Mouse (Mus musculus): ENCODE data around the gene Vps26b.

Gene Vps26b

DNA sequence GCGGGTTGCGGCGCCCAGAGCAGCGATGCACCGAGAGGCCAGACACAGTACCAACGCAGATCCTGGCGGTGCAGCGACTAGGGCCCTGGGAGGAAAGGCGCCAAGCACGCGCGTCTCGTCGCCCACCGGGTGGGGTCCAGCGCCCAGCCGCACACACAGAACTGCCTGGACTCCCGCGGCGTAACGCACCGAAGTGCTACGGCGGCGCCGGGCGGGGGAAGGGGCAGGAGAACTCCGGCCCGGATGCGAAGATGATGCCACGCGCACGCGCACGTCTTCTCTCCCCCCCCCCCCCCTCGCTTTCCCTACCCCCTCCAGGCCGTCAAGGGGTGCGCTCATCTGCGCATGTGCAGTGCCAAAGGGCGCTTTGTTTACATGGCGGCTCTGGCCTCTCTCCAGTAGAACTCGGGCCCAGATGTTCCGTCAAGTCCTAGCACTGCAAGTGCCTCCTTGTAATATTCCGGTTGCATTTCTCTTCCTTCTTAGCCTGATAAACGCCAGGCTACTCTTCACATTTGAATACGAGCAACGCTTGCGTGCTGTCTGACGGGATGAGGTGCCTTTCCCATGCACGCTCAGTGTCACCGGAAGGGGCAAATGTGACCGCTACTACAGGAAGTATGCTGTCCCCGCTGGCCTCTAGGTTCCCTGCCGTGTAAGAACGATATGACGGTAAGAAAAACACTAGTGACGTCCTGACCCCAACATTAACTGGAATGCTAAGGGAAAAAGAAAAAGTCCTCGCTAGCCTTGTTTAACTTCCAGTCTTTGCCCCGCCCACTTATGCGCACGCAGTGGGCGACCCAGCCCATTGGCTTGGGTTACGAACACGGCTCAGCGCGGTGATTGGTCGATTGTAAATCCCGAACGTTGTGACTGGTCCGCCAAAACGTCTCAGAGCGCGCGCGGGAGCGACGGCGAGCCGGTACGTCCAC lies at the start of gene Vps26b, which contains the start of gene Ncapd3:
Vps26b (minus strand) TSS at position 238 of the 935 bp plus-strand sequence.
Ncapd3 (plus strand) TSS at position 348 of the 935 bp plus-strand sequence.
- DNase-seq (ENCODE audit: low spot score in 2 of 2): peak; percentile 93 to 95

DNA sequence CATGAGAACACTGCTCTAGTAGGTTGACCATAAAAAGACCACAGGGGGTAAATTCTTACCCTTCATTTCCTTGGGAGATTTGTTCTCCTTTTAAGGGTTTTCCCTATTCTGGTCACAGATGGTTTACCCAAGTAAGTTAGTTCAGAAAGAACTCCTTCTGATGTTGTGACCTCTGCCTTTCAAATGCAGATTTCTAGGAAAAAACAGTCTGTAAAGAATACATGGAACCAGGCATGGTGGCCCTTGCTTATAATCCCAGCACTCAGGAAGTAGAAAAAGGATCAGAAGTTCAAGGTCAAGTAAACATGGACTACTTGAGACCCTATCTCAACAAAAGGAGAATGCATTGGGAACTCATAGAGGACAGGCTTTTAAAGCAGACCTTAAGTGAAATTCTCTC lies 45.9 kb upstream of the Vps26b start:
- DNase-seq (ENCODE audit: low spot score in 2 of 2): no peak

DNA sequence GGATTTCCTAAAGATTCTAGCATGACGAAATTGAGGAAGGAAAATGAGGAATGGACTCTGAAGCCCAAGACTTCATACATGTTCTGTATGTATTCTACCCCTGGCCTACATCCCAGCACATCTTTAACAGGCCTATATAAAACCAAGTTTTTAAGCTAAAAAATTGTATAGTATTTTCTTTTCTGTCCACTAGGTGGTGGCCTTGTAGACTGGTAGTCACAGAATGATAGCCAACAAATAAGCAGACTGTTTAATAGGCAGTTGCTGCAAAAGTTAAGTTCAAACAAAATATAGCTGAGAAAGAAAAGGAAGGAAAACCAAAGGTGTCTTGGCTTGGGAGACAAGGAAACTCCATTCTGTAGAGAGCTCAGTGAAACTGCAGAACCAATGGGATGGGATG lies 44.8 kb upstream of the Vps26b start:
- DNase-seq (ENCODE audit: low spot score in 2 of 2): no peak

DNA sequence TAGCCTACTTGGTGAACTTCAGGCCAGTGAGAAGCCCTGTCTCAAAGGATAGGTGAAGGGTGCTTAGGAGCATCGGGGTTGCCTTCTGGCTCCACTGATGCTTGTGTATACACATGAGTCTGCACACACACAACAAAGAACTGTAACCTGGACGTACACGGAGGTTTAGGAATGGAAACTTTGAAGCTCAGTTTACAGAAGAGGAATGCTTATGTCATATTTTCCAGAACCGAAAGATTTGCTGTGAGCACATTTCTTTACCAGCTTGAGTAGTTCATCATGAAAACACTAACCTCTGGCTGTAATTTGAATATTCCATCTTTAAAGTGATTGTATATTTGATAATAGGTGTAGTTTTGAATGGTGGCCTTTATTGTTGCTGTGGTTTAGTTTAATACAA lies 41.0 kb upstream of the Vps26b start:
- no peak for DNase-seq (ENCODE audit: low spot score in 2 of 2)

DNA sequence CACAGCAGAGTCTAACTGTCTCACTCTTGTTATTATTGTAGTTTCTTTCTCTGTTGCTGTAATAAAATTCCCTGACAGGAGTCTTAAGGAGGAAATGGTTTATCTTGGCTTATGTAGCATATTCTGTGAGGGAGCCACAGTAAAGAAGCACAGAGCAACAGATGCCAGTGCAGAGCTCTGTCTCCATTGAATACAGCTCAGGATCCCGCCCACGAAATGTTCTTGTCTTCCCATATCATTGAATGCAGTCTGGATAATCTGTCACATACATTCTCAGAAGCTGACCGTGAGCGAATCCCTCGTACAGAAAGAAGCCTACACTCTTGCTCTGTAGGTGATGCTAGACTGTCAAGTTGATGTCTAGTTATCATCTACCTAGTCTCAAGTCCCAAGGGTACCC lies 28.5 kb upstream of the Vps26b start:
- peak in 1 of 2 experiments; percentile 13 for DNase-seq (ENCODE audit: low spot score in 2 of 2)

DNA sequence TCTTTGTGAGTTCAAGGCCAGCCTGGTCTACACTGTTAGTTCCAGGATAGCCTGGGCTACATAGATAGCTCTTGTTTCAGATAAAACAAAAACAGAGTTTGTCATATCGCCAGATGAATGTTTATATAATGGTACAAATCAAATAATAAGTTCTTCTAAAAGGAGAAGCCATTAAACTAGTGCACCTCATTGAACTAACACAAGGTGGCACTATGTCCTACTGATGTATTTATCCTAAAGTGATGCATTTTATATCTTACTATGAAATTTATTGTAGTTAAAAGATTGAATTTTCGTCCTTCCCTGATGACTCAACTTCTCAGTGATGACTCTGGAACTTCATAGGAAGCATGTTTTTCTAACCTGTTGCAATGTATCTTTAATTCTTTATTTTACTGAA lies 19.6 kb upstream of the Vps26b start:
- DNase-seq (ENCODE audit: low spot score in 2 of 2): no peak

DNA sequence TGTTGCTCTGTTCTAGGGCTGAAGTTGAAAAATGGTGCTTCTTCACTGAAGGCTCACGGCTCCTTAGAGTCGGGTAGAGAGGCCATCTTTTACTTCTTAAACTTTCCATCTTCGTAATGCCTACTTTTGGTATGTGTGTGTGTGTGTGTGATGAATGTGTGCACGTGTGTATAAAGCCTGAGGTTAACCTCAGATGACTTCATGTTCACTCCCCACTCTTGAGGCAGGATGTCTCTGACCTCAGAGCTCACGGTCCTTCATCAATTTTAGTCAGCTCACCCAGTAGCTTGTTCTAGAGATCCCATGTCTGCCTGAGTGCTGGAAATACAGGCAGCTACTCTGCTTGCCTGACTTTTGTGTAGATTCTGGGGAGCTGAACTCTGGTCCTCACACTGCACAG lies 14.0 kb upstream of the Vps26b start:
- DNase-seq (ENCODE audit: low spot score in 2 of 2): no peak

DNA sequence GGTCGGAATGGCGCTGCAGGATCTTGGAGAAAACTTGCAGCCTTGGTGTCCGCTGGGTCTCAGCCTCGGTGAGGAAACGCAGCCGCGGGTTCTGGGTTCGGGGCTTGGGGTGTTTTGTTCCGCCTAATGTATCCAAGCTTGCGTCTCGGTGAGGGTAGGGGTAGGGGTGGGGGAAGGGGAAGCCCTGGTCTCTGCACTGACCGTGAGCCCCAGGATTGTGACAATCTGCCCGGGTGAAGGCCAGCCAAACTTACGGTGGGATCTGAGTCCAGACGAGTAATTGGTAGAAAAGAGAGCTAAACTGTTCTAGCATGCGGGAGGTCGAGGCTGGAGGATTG lies 867 bp upstream of the Vps26b start:
- no peak for DNase-seq (ENCODE audit: low spot score in 2 of 2)

DNA sequence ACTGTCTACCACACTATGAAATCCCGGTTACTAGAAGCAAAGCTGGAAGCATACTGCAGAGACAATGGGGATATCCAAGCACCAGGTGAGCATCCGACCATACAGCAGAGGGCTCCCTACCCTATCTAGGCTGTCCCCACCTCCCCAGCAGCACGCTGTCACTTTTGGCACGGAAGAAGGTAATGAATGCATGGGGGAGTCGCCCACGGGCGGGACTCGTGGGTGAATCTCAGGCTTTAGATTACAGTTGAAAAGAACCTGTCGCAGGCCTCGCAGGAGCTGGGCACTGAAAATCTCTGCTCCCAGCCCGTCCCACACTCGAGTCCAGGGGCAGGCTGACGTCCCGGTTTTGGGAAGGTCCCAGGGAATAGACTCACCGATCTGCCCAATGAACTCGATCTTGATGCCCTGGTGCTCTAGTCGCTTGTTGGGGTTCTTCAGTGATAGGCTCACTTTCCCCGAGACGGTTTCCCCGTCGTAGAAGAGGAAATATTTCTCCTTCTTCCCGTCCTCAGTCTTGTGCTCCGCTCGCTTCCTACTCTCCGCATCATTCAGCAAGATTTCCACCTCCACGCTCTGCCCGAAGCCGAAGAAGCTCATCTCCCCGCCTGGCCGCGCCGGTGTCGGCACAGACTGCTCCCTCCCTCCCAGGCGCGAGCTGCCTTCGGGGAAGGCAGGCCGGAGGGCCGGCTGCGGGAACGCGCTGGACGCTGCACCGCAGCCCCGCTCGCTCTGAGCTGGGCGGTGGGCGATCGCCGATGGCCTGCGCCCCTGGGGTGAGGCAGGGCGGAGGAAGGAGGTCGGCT lies 640 bp downstream of the Vps26b start:
- DNase-seq (ENCODE audit: low spot score in 2 of 2): peak; percentile 23 to 25

DNA sequence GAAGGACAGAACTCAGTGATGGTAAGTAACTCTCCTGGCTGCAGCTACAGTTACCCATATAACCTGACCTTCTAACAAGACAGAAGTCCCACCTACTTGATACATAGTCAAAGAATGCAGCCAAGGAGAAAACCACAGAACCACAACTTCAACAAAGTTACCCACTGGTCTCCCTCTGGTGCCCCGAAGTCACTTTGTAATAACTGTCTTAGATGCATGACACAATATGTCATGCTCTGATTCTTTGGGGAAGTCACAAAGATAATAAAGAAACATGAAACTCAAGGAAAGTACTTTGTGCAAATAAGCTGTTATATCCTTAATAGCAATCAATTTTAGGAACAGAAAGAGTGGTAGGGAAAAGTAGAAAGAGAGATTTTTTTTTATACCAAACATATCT lies 3.2 kb downstream of the Vps26b start:
- no peak for DNase-seq (ENCODE audit: low spot score in 2 of 2)

DNA sequence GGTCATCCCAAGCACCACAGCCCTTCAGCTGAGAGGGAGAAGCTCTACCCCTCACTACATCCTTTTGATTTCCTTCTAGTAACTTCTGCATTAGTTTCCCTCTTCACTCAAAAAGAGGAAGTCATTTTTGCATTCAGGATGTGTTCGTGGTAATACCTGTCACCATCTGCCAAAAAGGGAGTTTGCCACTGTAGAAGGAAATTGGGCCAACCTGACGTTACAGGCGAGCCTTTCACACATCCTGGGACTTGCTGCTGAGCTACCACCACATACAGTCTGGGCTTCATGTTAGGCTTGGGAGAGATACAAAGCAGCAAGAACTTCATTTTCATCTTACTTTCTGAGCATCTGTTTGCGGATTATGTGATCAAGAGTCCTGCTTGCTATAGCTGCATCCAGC lies 6.2 kb downstream of the Vps26b start:
- no peak for DNase-seq (ENCODE audit: low spot score in 2 of 2)

DNA sequence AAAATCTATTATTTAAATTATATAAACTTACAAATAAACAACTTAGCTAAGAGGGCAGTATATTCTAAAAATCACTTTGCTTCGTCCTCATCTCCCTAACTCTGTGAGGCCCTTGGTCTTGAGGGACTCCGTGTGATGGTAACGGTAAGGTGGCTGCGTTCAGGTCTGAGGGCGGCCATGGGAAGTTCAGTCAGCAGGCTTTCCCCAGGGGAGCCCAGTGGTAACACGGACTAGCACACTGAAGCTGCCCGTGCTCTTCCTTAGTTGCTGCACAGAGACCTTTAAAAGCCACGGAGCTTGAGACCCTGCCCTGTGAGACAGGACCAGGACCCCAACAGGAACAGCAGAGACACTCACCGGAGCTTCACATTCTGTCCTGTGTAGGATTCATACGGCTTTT lies 10.9 kb downstream of the Vps26b start:
- no peak for DNase-seq (ENCODE audit: low spot score in 2 of 2)

DNA sequence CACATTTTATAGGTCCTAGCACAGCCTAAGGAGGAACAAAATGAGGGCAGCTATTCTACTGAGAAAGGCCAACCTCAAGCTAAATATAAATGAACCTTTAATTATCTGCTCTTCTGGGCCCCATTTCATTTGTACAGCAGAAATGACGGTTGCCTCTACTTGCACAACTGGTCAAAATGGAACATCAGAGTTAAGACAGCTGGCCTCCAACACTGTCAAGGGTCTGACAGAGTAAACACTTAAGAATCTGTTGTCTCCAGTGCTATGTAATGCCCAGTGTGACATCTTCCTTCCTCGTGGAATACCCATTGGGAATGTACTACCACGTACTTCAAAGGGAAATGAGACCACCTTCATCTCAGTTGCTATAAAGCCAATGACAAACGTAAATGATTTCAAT lies 18.3 kb downstream of the Vps26b start:
- no peak for DNase-seq (ENCODE audit: low spot score in 2 of 2)

DNA sequence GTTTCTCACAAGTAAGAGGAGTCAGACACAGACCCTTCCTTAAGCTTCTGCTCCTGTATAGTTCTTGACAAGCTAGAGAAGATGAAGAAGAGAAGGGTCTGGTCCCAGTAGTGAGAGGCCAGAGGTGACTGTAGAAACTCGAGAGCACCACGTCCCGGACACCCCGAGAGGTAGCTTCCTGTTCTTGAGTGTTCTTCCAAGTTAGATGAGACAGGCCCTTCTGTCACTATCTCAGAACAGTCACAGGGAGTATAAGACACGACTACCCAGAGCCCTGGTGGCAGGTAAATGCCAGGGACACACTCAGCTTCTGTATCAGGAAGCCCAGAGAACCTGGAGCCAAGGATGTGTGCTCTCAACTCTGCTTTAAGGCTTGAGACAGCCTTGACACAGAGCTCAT lies 20.6 kb downstream of the Vps26b start:
- DNase-seq (ENCODE audit: low spot score in 2 of 2): no peak

DNA sequence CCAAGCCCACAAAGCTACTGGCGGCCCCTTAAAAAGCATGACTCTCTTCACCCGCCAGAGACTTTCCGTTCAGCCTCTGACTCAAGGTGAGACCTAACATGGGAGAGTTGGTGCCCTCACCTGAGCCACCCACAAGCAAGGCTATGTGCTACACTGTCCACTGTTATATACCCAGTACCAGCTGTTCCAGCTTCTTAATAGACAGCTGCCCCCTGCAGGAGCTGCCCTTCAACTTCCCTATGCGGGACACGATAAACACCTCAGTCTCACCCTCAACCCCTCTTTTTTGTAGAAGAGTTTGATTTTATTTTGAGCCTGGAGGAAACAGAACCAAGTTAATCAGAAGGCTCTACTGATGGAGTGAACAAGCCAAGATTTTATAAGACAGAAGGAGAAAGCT lies 23.0 kb downstream of the Vps26b start:
- DNase-seq (ENCODE audit: low spot score in 2 of 2): no peak

DNA sequence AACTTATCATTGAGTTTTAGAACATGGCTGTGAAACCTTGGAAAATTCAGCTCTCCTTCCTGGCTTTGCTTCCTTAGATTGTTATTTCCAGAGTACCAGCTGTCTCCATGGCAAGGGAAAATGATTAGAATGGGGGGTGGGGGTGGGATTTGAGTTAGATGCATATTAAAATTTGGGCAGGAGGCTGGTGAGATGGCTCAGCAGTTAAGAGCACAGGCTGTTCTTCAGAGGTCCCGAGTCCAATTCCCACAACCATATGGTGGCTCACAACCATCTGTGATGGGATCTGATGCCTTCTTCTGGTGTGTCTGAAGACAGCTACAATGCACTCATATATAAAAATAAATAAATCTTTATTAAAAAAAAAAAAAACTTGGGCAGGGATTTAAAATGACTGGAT lies 23.9 kb downstream of the Vps26b start:
- no peak for DNase-seq (ENCODE audit: low spot score in 2 of 2)

DNA sequence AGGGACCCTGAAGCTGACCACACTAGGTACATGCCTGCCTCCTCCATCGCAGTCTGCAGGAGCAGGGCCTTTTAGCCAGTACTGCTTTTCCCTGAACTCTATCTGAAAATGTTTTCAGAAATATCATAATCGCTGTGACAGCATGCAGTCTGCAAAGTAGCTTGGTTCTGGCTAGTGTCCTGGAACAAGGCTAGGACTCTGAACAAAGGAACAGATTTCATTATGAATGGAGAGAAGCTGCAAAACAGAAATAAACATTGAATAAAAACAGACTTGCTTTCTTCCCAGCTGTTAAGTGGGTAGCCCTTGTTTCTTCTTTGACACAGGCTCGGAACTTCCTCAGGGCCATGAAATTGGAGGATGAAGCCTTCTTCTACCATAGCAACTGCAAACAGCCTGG lies 24.6 kb downstream of the Vps26b start:
- DNase-seq (ENCODE audit: low spot score in 2 of 2): no peak

DNA sequence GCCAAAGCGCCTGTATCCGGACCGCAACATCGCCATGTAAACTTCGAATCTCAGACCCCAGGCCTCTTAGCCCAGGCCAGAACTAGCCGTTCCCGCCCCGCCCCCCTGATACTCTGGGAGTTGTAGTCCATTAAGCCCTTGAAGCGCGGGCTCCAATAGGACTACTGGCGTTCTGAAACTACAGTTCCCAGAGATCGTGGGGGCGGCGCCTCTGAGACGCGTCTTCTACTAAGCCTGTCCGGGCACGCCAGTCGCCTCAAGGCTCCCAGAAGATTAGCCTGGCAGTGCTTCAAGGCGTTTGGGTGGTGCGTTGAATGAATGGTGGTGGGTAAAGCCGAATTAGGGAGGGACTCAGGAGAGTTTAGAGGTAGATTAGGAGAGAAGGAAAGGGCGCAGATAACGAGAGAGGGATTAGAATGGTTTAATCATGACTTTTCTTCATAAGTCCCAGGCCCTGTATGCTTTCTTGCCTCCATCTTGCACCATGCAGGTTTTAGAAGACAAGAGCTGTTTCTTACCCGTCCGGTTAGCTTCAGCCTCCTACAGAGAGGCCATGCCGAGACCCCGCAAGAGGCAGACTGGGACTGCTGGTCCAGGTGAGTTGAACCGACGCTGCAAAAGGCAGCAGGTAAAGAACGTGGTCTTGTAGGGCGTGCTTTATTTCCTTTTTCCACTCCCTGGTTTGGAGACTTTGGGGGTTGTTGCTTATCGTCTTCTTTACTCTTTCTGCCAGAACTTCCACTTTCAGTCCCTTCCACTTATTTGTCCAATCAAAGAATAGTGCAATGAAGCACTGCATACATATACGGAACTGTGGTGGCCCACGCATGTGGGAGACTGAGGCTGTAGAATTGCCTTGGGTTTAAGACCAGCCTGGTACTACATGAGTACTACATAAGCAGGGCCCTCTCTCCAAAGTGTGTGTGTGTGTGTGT lies 30.1 kb downstream of the Vps26b start, which contains the start of the genes Acad8 and Thyn1:
Acad8 (minus strand) TSS at position 106 of the 935 bp plus-strand sequence.
Thyn1 (plus strand) TSS at position 250 of the 935 bp plus-strand sequence.
- DNase-seq (ENCODE audit: low spot score in 2 of 2): peak; percentile 91 to 94

DNA sequence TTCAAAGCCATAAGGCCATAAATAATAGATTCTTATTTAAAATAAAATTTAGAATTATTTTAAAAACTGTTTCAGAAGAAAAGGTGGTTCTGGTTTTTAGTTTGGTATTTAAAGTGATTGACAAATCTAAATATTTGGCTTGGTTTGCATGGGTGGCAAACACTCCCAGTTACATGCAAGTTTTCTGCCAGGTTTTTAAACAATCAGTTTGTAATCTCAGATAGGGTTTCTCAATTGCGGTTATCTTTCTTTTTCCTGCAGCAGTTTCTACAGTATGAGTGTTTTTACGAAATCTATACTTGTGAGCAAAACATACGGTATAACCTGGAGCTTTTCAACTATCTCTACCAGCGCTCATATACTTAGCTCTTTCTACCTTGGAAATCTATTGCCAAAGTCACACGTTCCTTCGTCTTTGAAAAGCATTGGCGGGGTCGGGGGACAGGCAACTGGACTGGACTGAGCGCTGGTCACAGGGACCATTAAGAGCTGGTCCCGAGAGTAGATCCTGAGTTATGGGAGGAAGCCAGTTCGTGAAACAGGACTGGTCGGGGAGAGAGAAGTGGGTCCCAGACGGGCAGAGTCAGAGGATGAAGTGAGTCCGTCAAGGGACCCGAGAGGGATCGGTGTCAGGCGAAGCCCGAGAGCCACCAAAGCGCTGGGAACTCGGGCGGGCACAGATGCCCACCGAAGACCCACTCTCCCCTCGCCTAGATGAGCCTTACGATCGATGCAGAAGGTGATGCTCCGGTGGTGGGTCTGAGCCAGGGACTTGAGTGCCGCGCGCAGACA lies 31.0 kb downstream of the Vps26b start:
- no peak for DNase-seq (ENCODE audit: low spot score in 2 of 2)

DNA sequence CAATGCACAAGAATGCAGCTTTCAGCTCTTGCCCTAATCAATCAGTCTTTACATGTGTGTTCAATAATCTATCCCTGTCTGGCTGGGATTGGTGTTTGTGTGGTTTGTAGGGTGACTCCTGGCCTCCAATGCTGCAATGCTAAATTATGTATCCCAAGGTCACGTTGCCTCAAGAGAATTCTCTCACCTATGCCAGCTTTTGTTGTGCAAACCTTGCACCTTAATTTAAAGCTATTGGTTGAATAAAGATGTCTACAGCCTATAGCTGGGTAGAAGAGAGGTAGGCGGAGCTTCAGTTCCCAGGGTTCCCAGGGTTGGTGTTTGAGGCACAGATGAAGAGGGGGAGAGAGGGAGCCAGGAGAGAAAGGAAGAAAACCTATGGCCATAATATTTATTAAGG lies 32.4 kb downstream of the Vps26b start:
- DNase-seq (ENCODE audit: low spot score in 2 of 2): no peak

DNA sequence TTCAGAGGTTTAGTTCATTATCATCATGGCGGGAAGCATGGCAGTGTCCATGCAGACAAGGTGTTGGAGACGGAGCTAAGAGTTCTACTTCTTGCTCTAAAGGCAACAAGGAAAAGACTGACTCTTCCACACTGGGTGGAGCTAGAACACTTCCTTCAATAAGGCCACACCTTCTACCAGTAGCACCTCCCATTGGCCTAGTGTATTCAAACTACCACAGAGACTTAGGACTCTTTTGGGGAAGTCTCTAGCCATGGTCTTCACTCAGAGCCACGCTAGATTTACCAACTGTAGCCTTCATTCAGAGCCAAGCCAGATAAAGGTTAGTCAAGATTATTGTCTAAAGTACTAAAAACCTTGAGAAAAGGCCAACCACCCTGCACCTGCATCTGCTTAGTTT lies 32.8 kb downstream of the Vps26b start:
- DNase-seq (ENCODE audit: low spot score in 2 of 2): no peak
